Mouse (Mus musculus): Measurements from ENCODE around the gene Sdsl. TPM values are rescaled to one million over a fixed set of nuclear protein-coding genes. Genes with fewer than 3 reads are reported as not detected.

The Sdsl gene
- total and polyA plus RNA-seq, 2 experiments from 2014 or later: 1.3 to 3.1 TPM

DNA sequence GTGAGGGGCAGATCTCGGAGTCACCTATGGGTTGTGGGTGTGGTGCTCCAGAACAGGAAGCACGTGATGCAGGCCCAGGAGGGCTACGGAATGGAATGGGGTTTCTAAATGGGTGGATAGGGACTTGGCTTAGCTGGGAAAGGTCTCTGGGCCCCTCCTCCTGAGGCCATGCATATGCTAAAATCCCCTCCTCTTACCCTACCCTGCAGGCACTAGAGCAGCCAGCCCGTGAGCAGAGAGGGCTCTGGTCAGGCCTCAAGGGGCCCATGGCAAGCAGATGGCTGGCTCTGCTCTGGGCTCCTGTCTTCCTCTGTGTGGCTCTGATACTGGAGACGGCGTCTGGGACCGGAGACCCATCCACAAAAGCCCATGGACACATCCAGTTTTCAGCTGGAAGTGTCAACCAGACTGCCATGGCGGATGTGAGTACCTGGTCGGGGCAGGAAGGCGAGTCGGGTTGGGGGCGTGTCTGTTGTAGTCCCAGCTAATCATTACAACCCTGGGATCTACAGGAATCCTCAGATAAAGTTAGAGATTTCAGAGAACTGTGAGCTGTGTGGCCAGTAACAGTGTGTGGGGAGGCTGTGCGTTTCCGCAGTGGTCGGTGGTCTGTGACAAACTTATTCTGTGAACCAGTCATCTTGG, 40.4 kb upstream of the Sdsl start:
- Histone ChIP-seq H3K4me1 (ENCODE audit: insufficient read depth) (peaks cover 3% of the 10 kb centered on the region; the same call in 1 of the 2 replicates), H3K36me3 (ENCODE audit: insufficient read depth) (no peaks in the 10 kb centered on the region), H3K9me3 (ENCODE audit: low read length) (no peaks in the 10 kb centered on the region), H3K4me3 (ENCODE audit: low read depth, low read length) (no peak overlapping the region), H3K27me3 (ENCODE audit: insufficient read depth, low read length) (peaks cover 10% of the 10 kb centered on the region), H3K4me2 (ENCODE audit: low read depth) (no peak overlapping the region), H3K9ac (no peak overlapping the region), H3K27ac (ENCODE audit: low read depth, low read length) (no peak overlapping the region)
- ATAC-seq (no peak), DNase-seq (no peak)
- WGBS: 50% methylated on average over 15 of the region's 15 CpGs
- TF ChIP-seq CTCF (IDR thresholded peaks at IDR 0.05; ENCODE audit: low read depth): no peak

DNA sequence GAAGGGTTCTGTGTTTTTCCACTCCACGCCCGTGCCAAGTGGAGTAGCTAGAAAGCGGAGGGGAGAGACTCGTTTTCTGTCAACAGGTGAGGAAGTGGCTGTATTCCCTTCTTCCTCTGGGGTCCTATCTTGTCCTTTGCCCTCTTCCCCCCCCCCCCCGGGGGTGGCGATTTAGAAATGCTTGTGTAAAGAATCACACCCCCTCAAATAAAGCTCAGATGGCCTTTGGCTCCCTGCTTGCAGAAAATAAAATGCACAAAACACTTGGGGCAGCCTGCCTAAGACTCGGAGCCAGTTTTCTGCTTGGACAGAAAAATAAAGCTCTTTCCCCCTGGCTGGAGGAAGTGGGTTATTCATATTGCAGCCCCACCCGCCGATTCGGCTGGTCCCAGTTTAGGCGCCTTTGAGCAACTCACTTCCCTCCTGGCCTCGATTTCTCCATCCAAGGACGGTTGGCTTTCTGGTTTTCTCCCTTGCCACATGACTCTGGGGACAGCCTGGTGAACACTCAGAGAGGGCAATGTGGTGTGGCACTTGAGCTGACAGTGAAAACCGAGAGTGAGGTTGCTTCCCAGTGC, 39.1 kb upstream of the Sdsl start:
- no peak for DNase-seq
- peak overlapping the region; percentile 28; the same call in 1 of the 2 replicates for H3K9ac ChIP-seq
- H3K9me3 ChIP-seq (ENCODE audit: low read length): no peaks in the 10 kb centered on the region
- peak overlapping the region; percentile 42 for H3K4me3 ChIP-seq (ENCODE audit: low read depth, low read length)
- no peak overlapping the region for H3K27ac ChIP-seq (ENCODE audit: low read depth, low read length)
- peaks cover 3% of the 10 kb centered on the region; the same call in 1 of the 2 replicates for H3K4me1 ChIP-seq (ENCODE audit: insufficient read depth)
- peak overlapping the region; percentile 65 for H3K4me2 ChIP-seq (ENCODE audit: low read depth)
- no peaks in the 10 kb centered on the region for H3K36me3 ChIP-seq (ENCODE audit: insufficient read depth)
- no peak for TF ChIP-seq CTCF (IDR thresholded peaks at IDR 0.05; ENCODE audit: low read depth)
- WGBS: 27% methylated on average over 14 of the region's 14 CpGs
- H3K27me3 ChIP-seq (ENCODE audit: insufficient read depth, low read length): peaks cover 10% of the 10 kb centered on the region
- no peak for ATAC-seq

DNA sequence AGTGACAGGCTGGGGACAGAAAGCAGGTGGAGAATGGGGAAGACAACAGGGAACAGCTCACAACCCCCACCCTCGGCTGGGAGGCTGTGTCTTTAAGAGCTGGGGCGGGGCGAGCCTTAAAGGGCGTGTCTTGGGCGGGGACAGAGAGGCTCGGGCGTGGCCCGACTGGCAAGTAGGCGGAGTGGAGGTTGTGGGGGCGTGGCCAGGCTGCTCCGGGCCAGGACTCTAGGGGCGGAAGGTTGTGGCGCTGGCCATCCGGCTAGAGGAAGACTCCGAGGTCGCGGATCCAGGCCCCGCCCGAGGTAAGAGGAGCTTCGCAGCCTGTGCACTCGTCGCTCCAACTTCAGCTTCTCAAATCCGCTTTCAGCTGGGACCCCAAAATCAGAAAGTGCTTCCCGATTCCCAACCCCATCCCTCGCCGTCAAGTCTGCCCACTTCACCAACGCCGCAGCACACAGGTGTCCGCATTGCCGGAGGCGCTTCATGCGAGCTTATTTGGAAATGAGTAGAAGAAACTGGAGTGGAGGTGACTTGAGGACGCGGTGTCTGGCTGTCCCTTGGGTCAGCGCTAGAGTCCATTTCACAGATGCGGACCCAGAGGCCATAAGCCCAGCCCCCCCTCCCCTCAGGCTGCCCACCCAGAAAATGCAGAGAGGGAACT, 38.5 kb upstream of the Sdsl start, which contains the start of gene Slc8b1:
Gene Slc8b1, plus strand, starts transcription at position 187 of the 661 bp plus-strand sequence.
- Histone ChIP-seq H3K9me3 (ENCODE audit: low read length) (no peaks in the 10 kb centered on the region), H3K4me2 (ENCODE audit: low read depth) (peak within 1 kb of the TSS; percentile 65), H3K27ac (ENCODE audit: low read depth, low read length) (no peak within 1 kb of the TSS), H3K27me3 (ENCODE audit: insufficient read depth, low read length) (peaks cover 10% of the 10 kb centered on the region), H3K4me3 (ENCODE audit: low read depth, low read length) (peak within 1 kb of the TSS; percentile 42), H3K9ac (peak within 1 kb of the TSS; percentile 28; the same call in 1 of the 2 replicates), H3K36me3 (ENCODE audit: insufficient read depth) (no peaks in the 10 kb centered on the region), H3K4me1 (ENCODE audit: insufficient read depth) (peaks cover 3% of the 10 kb centered on the region; the same call in 1 of the 2 replicates)
- peak; percentile 75 for DNase-seq
- WGBS: 1% methylated on average over 36 of the region's 36 CpGs
- no peak for TF ChIP-seq CTCF (IDR thresholded peaks at IDR 0.05; ENCODE audit: low read depth)
- ATAC-seq: peak; percentile 89

DNA sequence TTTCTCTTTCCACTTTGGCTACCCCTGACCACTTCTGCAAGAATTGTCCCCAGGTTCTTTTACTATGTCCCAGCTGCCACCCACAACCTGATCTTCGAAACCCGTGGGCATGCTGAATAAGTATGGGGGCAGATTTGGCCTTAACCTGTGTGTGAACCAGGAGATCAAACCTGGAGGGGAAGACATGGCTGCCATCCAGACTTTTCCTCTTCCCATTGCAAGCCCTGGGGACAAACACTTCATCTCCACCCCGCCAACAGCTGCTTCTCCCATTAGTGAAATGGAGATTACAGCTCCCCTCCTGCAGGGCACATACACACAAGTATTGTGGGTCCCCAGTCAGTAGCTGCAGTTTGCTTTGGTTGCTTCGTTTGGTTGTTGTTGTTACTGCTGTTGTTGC, 34.7 kb upstream of the Sdsl start:
- Histone ChIP-seq H3K27ac (ENCODE audit: low read depth, low read length) (no peak overlapping the region), H3K4me2 (ENCODE audit: low read depth) (no peak overlapping the region), H3K4me3 (ENCODE audit: low read depth, low read length) (no peak overlapping the region), H3K4me1 (ENCODE audit: insufficient read depth) (peaks cover 7% of the 10 kb centered on the region; the same call in 1 of the 2 replicates), H3K27me3 (ENCODE audit: insufficient read depth, low read length) (peaks cover 10% of the 10 kb centered on the region), H3K36me3 (ENCODE audit: insufficient read depth) (no peaks in the 10 kb centered on the region), H3K9me3 (ENCODE audit: low read length) (no peaks in the 10 kb centered on the region), H3K9ac (no peak overlapping the region)
- TF ChIP-seq CTCF (IDR thresholded peaks at IDR 0.05; ENCODE audit: low read depth): no peak
- ATAC-seq (no peak), DNase-seq (no peak)
- 53% methylated on average over 4 of the region's 4 CpGs for WGBS

DNA sequence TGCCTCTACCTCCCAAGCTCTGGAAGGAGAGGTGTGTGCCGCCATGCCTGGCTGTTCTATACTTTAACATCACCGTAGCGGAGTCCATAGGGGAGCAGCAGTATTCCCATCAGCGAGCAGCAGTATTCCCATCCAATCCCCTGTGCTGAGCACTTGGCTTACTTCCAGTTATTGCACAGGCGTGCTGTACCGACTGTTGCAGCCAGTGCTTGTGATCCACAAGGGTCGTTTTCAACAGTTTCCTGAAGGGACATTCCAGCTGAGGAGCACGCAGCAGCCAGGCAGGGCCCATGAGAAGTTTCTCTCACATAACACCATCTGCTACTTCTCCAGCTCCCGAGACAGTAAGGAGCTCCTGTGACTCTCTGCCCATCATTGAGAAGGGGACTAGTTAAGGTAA, 33.9 kb upstream of the Sdsl start:
- no peak for TF ChIP-seq CTCF (IDR thresholded peaks at IDR 0.05; ENCODE audit: low read depth)
- H3K4me3 ChIP-seq (ENCODE audit: low read depth, low read length): no peak overlapping the region
- H3K4me2 ChIP-seq (ENCODE audit: low read depth): no peak overlapping the region
- H3K27me3 ChIP-seq (ENCODE audit: insufficient read depth, low read length): peaks cover 4% of the 10 kb centered on the region
- no peak for DNase-seq
- H3K27ac ChIP-seq (ENCODE audit: low read depth, low read length): no peak overlapping the region
- H3K36me3 ChIP-seq (ENCODE audit: insufficient read depth): no peaks in the 10 kb centered on the region
- WGBS: 53% methylated on average over 9 of the region's 9 CpGs
- ATAC-seq: no peak
- H3K4me1 ChIP-seq (ENCODE audit: insufficient read depth): peaks cover 15% of the 10 kb centered on the region; the same call in 1 of the 2 replicates
- no peak overlapping the region for H3K9ac ChIP-seq
- H3K9me3 ChIP-seq (ENCODE audit: low read length): no peaks in the 10 kb centered on the region

DNA sequence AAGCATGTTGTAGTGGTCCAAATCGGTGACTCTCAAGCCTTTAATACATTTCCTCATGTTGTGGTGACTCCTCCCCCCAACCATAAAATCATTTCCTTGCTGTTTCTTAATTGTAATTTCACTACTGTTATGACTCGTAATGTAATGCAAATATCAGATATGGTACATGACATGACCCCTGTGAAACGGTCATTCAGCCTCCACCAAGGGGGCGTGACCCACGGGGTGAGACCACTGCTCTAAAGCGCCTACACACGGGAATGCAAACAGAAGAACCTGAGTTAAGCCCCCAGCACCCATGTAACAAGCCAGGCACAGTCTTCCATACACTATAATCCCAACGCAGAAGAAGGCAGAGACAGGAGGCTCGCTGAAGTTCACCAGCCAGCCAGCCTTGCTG, 33.2 kb upstream of the Sdsl start:
- DNase-seq (no peak), ATAC-seq (no peak)
- 0 out of 2 replicates have a peak, but pooled peaks cover 12% of the 10 kb centered on the region for H3K4me1 ChIP-seq (ENCODE audit: insufficient read depth)
- H3K36me3 ChIP-seq (ENCODE audit: insufficient read depth): no peaks in the 10 kb centered on the region
- no peak overlapping the region for H3K4me3 ChIP-seq (ENCODE audit: low read depth, low read length)
- no peaks in the 10 kb centered on the region for H3K9me3 ChIP-seq (ENCODE audit: low read length)
- 74% methylated on average over 9 of the region's 9 CpGs for WGBS
- no peak overlapping the region for H3K4me2 ChIP-seq (ENCODE audit: low read depth)
- H3K27me3 ChIP-seq (ENCODE audit: insufficient read depth, low read length): no peaks in the 10 kb centered on the region
- H3K9ac ChIP-seq: no peak overlapping the region
- no peak for TF ChIP-seq CTCF (IDR thresholded peaks at IDR 0.05; ENCODE audit: low read depth)
- H3K27ac ChIP-seq (ENCODE audit: low read depth, low read length): no peak overlapping the region

DNA sequence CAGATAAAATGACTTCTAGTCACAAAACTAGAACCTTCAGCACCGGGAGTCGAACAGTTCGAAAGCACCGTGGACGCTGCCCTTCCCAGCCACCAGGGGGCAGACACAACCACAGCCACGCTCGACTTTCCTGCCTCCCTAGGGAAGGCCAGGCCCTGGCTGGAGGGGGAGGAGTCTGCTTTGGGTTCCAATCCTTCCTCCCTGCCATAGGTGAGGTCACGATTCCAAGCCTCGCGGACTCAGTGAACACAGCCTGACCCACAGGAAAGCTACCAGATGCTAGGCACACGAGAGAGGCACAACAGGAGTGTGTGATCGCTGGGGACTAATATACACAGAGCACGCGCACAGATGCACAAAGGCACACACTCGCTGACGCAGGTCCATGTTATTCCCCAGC, 32.8 kb upstream of the Sdsl start:
- ATAC-seq: no peak

More for the DNA sequence above, 32.8 kb upstream of the Sdsl start:
- 21% methylated on average over 16 of the region's 16 CpGs for WGBS
- H3K4me3 ChIP-seq (ENCODE audit: low read depth, low read length): no peak overlapping the region
- peak; percentile 57 for DNase-seq
- no peaks in the 10 kb centered on the region for H3K9me3 ChIP-seq (ENCODE audit: low read length)
- no peak overlapping the region for H3K9ac ChIP-seq
- H3K36me3 ChIP-seq (ENCODE audit: insufficient read depth): no peaks in the 10 kb centered on the region
- peak; percentile 79 for TF ChIP-seq CTCF (IDR thresholded peaks at IDR 0.05; ENCODE audit: low read depth)
- no peak overlapping the region for H3K27ac ChIP-seq (ENCODE audit: low read depth, low read length)
- H3K4me2 ChIP-seq (ENCODE audit: low read depth): no peak overlapping the region
- H3K27me3 ChIP-seq (ENCODE audit: insufficient read depth, low read length): no peaks in the 10 kb centered on the region
- 0 out of 2 replicates have a peak, but pooled peaks cover 12% of the 10 kb centered on the region for H3K4me1 ChIP-seq (ENCODE audit: insufficient read depth)

Measured in forebrain, postnatal 0 days (tissue).